Mouse (Mus musculus) brain, embryonic 14.5 days (tissue): ENCODE measurements at regions not wholly inside any gene's neighbourhood (a gene's known extent, or its start where the extent isn't known, plus 50 kb on each side); places are given as distances from the start of the nearest gene placed in this dataset.

Experiments
- DNase-seq: peaks from one replicate; pipeline ENCODE4 v3.0.0-alpha.2; 2011; ENCODE audit warnings: low read depth
- CTCF ChIP-seq: fragments of 200-500 bp; IDR thresholded peaks from 2 replicates; pipeline ENCODE4 v1.5.1; 2012; ENCODE audit warnings: inconsistent platforms, mild to moderate bottlenecking, moderate library complexity, borderline replicate concordance; ENCODE audit not compliant: insufficient read depth, insufficient read length; ENCODE audit errors: extremely low read depth
- POLR2A ChIP-seq: fragments of 200-500 bp; IDR thresholded peaks from 2 replicates; pipeline ENCODE4 v1.6.1; 2012; ENCODE audit warnings: mild to moderate bottlenecking, inconsistent platforms, borderline replicate concordance; ENCODE audit not compliant: poor library complexity, insufficient read depth, insufficient read length, severe bottlenecking; ENCODE audit errors: extremely low read depth

DNA sequence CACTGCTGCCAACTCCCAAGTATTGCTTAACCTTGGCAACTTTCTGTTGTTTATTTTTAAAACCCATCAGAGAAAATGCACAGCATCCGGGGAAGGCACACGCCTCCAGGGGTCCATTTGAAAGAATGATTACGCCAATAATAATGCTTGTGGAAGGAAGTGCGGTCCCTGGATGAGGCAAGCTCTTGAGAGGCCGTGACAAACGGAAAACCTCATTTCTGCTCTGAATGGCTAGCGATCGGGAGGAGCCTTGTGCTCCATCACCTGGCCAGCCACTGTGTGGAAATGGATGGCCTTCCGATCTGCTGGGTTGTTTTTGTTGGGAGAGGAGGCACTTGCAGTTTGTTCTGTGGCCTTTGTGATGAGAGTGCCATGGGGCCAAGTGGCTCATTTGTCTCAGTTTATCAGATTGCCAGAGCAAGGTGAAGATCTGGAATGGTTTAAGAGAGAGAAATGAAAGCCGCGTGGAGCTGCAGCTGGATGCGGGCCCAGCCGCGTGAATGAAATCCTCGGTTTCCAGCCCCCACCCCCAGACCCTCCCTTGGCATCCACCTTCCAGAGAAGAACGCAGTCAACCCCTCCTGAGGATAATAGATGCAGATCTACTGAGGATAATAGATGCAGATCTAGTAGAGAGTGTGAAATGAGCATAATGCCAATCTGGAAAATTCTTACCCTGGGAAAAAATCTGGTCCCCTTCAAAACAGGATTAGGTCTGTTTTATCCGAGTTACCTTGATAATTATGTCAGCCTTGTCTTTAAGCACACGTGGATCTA lies 192.7 kb upstream of the Npvf start:
- TF ChIP-seq POLR2A (no peak), CTCF (no peak)
- peak; percentile 57 for DNase-seq

DNA sequence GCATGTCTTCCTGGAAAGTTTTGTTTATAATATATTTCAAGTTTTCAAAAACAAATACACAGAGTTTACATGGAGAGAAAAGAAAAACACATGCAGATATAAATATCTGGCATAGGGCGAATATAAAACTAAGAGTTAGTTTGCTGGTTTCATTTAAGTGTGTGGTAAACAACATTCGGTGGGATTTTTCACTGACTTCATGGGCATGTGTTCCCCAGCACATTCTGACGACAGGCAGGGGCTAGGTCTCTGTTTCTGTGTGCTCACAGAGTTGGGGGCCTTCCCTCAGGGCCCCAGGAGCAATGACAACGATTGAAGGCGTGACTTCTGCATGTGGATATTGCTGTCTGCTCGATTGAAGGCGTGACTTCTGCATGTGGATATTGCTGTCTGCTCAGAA lies 193.3 kb upstream of the Npvf start:
- no peak for DNase-seq
- TF ChIP-seq CTCF (no peak), POLR2A (no peak)

DNA sequence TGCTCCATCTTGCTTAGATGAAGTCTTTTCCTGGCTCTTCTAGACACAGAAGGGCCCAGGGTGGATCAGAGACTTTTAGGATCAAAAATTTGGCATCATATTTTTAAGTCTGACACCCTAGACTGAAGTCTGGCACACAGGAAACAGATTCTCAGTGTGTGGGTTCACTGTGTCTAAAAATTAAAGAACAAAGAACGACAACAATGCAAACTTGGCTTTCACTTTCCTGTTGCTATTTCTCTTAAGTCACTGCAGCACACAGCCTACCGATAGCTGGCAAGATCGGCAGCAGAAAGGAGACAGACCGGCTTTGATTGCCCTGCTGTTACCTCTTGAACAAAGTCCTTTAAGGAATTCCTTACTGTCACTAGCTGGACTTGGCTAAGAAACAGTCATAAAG lies 204.9 kb upstream of the Npvf start:
- TF ChIP-seq CTCF = no peak
- TF ChIP-seq POLR2A = no peak
- DNase-seq = no peak

DNA sequence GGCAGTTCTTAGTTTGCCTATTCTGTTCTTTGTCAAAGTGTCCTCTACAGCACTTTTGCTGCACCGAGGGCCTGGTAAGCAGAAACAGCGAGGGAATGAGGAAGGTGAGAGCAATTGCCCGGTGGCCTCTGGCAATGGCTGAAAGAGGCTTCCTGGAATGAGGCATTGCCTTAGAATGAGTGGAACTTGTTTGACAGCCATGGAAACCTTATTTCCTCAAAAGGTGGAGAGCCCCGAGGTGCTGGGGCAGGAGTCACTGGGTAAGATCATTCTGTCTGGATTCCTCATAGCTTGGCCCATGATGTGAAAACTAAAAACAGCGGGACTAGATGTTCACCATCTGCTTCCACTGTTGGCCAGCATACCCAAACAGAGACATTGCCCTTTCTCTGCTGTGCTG lies 223.8 kb upstream of the Npvf start:
- DNase-seq = no peak
- TF ChIP-seq CTCF = no peak
- no peak for TF ChIP-seq POLR2A

DNA sequence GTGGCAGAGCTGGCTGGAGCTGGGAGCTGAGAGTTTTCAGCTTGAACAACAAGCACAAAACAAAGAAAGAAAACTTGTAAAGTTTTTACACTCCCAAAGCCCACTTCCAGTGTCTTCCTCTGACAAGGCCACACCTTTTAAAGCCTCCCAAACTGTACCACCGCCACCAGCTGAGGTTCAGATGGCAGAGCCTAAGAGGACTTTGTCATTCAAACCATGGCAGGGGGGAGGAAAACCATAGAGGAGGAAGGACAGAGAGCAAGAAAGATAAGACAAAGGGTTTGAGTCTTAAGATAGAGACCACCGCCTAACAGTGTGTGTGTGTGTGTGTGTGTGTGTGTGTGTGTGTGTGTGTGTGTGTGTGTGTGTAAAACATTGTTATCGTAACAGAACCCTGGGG lies 228.1 kb upstream of the Npvf start:
- no peak for TF ChIP-seq POLR2A
- TF ChIP-seq CTCF = no peak
- DNase-seq = no peak

DNA sequence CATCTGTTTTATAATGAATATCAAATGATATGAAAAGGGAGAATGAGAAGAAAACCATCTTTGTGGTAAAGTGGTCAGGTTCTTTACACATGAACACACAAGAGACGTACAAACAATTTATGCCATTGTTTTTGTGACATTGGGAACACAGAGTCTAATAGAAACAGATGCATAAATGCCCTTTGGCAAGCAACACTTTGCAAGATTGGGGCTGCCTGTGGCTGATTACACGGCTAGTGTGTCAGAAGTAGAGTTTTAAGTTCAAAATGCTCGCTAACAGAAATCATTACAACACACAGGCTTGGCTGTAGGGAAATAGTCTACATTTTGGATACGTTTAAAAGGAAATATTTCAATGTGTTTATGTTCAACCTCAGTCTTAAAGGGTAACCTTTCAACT lies 228.5 kb upstream of the Npvf start:
- DNase-seq = no peak
- TF ChIP-seq POLR2A (no peak), CTCF (no peak)

DNA sequence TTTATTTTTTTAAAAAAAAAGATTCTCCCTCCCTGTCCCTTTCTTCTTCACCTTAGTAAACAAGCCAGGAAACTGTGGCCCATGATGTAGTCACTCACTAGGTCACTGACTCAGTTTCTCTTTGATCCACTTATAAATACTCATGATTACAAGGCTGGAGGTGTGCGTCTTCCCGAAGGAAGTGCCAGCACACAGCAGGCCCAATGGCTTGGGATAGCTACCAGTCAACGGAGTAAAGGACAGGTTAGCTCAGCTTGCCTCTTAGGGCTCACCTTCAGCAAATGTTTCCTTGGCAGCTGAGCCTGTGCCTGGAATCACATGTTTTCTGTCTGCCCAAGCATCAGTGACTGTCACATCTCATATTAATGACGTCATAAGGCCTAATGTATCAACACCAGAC lies 230.8 kb upstream of the Npvf start:
- DNase-seq = no peak
- TF ChIP-seq POLR2A = no peak
- TF ChIP-seq CTCF = no peak

DNA sequence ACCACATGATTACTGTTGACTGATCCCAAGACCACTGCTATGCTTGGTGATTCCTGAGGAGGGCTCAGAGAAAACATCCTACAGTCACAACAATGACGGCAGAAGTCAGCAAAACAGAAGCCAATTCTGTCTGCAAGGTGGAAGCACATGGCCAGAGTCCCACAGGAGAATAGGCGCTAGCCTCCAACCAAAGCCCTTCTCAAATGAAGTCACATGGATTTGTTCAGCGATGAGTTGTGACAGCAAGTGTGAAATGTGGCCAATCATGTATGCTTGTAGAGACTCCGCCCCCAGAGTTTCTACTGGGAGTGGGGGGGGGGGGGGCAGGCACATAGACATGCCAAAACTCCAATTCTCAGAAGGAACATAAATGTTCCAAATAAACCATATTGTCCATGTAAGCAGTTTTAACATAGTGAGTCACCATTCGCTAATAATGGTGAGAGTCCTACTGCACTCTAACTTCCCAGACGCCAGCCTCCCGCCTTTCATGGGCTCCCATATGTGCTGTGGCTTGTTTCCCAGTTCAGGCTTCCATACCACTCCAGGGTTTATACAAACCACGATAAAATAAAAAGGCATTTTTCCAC lies 231.6 kb upstream of the Npvf start:
- DNase-seq = peak; percentile 70
- TF ChIP-seq POLR2A = no peak
- TF ChIP-seq CTCF = no peak

DNA sequence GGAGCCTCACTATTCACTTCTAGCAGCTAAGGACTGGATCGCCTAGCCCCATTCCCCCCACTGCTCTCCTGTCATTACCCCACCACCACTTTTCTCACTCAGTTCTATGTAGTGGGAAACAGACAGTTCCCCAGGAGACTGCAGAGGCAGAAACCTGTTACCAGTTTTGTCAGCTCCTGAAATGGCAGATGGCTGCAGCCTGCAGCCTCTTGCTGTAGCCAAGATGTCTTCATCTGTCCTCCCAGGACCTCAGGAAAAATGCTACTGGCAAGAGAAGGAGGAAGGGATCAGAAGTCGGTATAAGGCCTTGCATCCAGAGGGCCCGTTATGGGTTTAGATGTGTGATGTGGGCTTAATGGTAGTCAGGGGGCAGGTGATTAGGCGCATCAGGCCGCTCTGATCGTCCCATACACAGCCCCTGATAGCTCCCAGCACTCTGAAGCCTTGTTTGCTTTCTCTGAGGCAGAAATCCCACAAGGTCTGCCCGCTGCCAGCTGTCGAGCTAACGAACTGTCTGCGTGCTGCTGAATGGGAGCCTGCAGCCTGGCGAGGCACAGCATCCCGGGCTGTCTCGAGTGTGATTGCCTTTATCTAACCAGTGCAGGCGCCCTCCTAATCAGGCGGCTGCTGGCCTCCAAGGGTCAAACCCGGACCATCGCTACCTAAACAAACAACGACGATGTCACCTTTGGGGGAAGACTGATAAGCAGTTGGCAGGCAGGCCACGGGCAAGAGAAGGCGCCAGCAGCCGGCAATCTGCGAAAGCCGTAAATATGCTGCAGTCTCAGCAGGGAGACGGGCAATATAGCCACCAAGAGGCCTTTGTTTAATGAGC lies 236.3 kb upstream of the Npvf start:
- peak; percentile 97 for DNase-seq
- TF ChIP-seq CTCF (no peak), POLR2A (no peak)

DNA sequence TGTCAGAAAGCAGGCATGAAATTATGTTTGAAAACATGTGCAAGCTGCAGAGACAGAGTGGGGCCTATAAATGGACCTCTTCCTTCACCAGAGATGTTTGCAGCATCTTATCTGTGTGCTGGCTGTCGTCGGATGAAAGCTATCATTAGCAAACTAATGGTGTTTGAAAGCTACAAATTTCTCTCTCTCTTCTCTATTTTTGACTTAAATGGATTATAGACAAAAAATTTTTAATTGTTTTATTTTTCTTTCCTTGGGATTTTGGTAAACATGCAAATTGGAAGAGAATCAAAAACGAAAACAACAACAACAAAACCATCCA lies 236.9 kb upstream of the Npvf start:
- TF ChIP-seq CTCF (no peak), POLR2A (no peak)
- DNase-seq = no peak

DNA sequence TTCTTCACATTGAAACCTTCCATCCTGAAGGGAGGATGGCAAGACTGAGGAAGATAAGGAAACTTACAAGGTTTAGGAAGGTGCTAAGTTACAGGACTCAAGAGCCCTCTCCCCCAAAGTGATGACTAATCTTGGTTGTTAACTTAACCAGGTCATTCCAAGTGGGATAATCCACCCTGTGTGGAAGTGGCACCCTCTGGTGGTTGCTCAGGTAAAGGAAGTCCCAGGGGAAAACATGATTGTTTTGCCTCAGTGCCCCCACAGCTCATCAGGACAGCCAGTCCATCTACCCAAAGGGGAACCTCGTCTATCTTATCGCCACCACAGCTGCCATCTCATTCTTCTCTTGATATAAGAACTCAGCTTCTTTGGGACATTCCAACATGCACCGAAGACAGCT lies 244.6 kb upstream of the Npvf start:
- TF ChIP-seq POLR2A (no peak), CTCF (no peak)
- no peak for DNase-seq
